Mouse (Mus musculus): ENCODE measurements around the gene Rai1.

Rai1 gene

GRCm38 (mm10) chr11:60104810-60105592 lies at the start of gene Rai1:
Gene Rai1, plus strand, starts transcription at chr11:60105013.
- no peak; the same call in 1 of the 2 replicates for ATAC-seq (ENCODE audit: insufficient number of reproducible peaks, low FRiP score, low TSS enrichment)

DNA sequence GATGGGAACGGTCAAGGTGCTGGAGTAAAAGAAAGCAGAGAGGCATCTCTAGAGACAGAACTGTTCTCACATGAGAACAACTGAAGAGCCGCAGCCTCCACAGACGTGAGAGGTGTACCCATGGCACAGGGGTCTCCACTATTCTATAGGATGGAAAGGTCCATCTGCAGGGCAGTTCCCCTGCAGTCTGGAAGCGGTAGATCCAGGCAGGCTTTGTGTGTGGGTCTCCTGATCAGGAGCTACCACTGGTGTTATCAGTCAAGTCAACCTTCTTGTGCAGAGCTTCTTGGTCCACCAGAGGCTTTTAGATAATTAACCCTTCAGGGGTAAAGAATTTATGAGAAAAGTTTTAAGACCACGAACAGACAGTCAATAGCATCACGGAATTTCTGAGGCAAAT lies 48.3 kb upstream of the Rai1 start:
- no peak for ATAC-seq (ENCODE audit: insufficient number of reproducible peaks, low FRiP score, low TSS enrichment)

- no peak for ATAC-seq (ENCODE audit: insufficient number of reproducible peaks, low FRiP score, low TSS enrichment)
These were observed 46.8 kb upstream of the Rai1 start for GRCm38 (mm10) chr11:60057987-60058386.

GRCm38 (mm10) chr11:60058441-60058840 lies 46.4 kb upstream of the Rai1 start:
- no peak for ATAC-seq (ENCODE audit: insufficient number of reproducible peaks, low FRiP score, low TSS enrichment)

DNA sequence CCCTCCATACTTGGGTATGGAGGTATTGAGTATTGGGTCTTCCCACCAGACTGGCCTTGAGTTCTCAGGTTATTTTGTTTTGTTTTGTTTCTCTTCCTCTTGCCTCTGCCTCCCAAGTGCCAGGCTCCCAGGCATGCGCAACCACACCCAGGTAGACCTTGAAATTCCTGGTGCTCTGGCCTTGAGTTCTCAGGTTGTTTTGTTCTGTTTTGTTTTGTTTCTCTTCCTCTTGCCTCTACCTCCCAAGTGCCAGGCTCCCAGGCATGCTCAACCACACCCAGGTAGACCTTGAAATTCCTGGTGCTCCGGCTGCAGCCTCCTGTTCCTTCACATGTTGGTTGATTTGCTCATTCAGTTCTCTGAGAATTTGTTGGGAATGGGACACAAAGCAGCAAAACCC lies 44.8 kb upstream of the Rai1 start:
- ATAC-seq (ENCODE audit: insufficient number of reproducible peaks, low FRiP score, low TSS enrichment): no peak

DNA sequence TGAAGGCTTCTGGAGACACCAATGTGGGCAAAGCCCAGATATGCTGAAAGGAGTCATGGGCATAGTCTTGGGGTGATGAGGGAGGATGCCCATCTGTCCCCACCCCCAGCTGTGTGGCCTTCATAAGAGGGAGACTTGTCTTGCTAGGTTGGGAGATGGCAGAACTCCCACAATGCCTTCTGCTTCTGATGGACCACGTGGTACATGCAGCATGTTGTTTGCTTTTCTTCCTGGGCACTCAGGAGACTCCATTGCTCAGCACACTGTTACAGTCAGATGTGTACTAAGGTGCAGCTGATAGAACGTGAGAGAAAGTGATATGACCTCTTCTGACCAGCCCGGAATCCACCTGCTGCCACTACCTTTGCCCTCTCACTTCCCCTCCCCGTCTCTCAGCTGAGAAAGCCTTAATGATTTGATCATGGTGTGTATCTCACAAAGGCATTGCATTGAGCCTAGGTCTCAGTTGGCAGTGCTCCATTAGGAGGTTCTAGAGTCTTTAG lies 43.3 kb upstream of the Rai1 start:
- ATAC-seq (ENCODE audit: insufficient number of reproducible peaks, low FRiP score, low TSS enrichment): no peak

DNA sequence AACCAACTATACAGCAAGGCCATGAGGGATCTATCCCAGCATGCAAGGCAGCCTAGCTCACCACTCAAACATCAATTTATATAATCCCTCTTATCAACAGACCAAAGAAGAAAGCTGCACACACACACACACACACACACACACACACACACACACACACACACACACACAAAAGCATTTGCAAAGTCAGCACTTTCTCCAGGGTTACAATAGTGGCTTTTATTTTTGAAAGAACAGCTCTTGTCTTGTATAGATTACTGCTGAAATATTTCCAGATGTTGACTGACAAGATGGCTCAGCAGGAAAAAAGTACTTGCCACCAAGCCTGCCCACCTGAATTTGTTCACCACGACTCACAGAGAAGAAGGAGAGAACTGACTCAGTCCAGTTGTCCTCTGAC lies 39.5 kb upstream of the Rai1 start:
- no peak for ATAC-seq (ENCODE audit: insufficient number of reproducible peaks, low FRiP score, low TSS enrichment)

- no peak for ATAC-seq (ENCODE audit: insufficient number of reproducible peaks, low FRiP score, low TSS enrichment)
These were observed 37.2 kb upstream of the Rai1 start for GRCm38 (mm10) chr11:60067646-60068045.

- ATAC-seq (ENCODE audit: insufficient number of reproducible peaks, low FRiP score, low TSS enrichment): no peak
These were observed 36.2 kb upstream of the Rai1 start for GRCm38 (mm10) chr11:60068631-60069030.

- no peak for ATAC-seq (ENCODE audit: insufficient number of reproducible peaks, low FRiP score, low TSS enrichment)
These were observed 34.2 kb upstream of the Rai1 start for GRCm38 (mm10) chr11:60070599-60070998.

- no peak for ATAC-seq (ENCODE audit: insufficient number of reproducible peaks, low FRiP score, low TSS enrichment)
These were observed 33.6 kb upstream of the Rai1 start for GRCm38 (mm10) chr11:60071221-60071620.

DNA sequence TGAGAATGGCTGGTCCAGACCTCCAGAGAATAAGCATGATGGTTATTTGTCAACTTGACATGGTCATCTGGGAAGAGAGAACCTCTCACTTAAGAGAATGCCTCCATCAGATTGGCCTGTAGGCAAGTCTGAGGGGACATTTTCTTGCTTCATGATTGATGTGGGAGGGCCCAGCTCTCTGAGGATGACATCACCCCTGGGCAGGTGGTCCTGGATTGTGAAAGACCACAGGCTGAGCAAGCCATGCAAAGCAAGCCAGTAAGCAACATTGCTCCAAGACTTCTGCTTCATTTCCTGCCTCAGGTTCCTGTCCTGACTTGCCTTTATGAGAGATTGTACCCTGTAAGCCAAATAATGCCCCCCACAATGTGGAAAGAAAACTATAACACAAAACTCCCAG lies 31.7 kb upstream of the Rai1 start:
- no peak for ATAC-seq (ENCODE audit: insufficient number of reproducible peaks, low FRiP score, low TSS enrichment)

DNA sequence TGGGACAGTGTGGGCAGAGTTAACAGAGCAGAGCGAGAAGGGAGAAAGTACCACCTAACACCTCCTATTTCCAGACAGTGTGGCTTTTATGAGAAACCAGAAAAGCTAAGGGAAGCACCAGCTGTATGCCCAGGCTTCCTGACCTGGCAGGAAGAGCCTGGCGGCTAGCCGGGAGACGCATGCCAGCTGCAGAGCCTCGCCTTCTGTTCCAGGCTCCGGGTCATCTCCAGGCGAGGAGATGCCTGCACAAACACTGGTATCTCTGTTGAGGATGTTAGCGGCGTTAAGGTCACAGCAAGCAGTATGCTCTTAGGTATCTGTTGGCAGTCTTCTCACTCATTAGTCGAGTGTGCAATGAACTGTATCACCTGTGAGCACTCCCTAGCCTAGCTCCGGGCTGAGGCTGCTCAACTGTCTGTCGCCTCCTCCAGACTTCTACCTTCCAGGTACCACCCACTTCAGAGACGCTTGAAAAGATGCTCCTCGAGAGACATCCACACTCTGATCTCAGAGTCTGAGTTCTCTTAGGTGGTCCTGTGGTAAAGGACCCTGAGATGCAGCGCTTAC lies 30.8 kb upstream of the Rai1 start:
- peak; percentile 40; the same call in 1 of the 2 replicates for ATAC-seq (ENCODE audit: insufficient number of reproducible peaks, low FRiP score, low TSS enrichment)

DNA sequence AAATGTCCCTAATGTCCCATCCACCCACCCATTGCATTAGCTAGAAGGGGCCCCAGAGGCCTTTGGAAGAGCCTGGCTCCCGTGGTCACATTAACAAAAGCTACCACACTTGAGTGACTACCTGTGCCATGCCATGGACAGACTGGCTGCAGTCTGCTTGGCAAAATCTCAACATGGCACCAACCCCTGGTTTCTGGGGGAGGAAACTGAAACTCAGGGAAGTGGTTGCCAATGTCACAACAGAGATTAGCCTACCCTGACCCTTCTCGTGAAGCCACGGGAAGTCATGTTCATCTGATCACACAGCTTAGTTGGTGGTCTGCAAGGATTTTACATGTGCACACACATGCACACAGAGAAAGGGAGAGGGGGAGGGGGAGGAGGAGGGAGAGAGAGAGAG lies 28.6 kb upstream of the Rai1 start:
- ATAC-seq (ENCODE audit: insufficient number of reproducible peaks, low FRiP score, low TSS enrichment): no peak

DNA sequence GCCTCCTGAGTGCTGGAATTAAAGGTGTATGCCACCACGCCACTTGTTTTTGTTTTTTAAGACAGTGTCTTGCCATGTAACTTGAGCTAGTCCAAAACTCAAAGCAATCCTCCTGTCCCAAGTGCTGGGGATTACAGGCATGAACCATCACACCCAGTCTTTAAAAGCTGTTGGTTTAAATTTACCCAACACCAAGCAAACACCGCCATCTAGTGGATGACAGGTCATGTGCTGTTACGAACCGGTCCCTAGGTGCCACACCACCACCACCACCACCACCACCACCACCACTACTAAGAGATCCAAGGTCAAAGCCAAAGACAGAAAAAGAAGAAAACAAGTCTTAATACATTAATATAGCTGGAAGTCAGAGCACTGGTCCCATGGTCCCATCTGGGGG lies 28.0 kb upstream of the Rai1 start:
- peak; percentile 45; the same call in 1 of the 2 replicates for ATAC-seq (ENCODE audit: insufficient number of reproducible peaks, low FRiP score, low TSS enrichment)

DNA sequence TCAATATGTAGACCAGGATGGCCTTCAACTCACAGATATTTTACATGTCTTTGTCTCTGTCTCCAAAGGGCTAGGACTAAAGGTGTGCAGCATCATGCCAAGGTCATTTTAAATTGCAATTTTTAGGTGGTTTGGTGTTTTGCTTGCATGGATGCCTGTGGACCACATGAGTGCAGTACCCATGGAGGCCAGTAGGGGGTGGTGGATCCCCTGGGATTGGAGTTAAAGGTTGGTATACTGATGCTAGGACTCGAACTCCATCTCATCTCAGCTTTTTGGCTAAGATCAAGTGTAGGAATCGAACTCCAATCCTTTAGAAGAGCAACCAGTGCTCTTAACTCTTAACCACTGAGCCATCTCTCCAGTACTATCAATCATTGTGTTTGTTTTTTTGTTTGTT lies 20.2 kb upstream of the Rai1 start:
- ATAC-seq (ENCODE audit: insufficient number of reproducible peaks, low FRiP score, low TSS enrichment): no peak

DNA sequence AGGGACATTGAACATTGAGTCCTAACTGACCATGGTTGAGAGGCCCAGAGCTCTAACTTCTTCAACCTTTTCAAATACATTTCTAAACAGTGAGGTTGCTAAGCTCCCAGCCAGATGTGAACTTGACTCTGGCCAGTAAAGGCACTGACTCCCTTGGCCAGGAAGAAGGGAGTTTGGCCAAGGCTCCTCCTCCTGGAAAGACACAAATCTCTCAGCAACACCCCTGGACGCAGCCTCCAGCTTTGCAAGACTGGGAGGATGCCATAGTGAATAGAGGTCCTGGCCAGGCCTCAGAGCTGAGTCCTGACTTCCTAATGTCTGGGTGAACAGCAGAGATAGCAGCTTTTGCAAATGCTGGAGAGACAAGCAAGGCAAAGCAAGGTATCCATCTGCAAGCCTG lies 18.1 kb upstream of the Rai1 start:
- no peak for ATAC-seq (ENCODE audit: insufficient number of reproducible peaks, low FRiP score, low TSS enrichment)

DNA sequence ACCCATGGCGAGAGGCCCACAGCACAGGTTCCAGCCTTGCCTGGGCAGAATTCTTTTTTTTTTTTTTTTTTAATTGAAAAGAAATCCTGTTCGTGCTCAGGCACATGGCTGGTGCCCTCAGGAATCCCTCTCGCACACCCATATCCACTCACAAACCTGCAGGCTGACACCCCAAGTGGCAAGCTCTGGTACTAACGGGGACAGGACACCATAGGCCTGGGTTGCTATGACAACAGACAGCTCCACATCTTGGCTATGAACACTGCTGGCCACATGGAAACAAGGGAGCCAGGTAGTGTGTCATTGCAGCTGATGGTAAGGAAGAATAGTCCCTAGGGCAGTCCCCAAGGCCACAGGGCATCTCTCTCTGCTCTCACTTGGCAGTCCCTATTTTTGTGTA lies 15.9 kb upstream of the Rai1 start:
- ATAC-seq (ENCODE audit: insufficient number of reproducible peaks, low FRiP score, low TSS enrichment): 0 out of 2 replicates have a peak, but pooled peaks have one; percentile 68

DNA sequence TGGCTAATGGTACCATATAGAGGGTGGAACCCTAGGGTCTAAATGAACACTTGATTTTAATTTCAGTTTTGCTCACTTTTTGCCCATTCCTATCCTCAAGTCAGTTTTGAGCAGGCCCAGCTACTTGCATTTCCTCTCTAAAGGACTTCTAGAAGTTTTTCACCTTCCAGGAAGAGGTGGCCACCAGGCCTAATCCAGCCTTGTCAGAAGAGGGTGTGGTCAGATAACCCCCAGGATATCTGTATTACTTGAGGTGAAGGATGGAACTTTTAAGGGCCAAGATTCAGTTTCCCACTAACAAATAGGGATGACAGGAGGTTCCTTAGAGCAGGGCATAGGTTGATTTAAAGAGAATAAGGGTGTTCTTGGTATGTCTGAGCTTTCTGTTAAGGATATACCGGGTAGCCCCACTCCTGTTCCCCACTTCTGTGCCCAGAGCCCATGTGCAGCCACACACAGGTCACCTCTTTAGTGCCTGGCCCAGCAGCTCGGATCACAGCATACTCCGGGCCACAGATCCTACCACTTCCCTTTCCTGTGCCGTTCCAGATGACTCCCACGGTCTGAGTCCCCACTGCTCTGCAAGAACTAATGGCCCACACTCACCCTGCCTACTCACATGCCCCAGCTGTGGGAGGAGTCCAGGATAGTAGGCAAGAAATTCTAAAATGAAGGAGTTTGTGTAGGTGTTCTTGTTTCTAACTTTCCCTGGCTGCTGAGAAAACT lies 14.0 kb upstream of the Rai1 start:
- ATAC-seq (ENCODE audit: insufficient number of reproducible peaks, low FRiP score, low TSS enrichment): no peak

DNA sequence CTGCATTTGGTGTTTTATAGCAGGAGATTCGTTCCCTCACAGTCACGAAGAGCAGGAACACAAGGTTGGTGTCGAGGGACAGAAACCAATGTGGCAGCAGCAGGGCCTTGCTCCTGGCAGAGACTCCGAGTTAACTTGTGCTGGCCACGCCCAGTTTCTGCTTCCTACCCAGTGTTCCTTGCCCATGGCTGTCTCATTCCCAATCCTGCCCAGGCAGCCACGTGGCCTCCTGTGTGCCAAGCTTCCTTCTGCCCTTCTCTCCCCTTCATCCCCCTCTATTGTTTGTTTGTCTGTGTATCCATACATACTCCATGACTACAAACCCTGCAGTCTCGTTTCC lies 13.4 kb upstream of the Rai1 start:
- no peak for ATAC-seq (ENCODE audit: insufficient number of reproducible peaks, low FRiP score, low TSS enrichment)

DNA sequence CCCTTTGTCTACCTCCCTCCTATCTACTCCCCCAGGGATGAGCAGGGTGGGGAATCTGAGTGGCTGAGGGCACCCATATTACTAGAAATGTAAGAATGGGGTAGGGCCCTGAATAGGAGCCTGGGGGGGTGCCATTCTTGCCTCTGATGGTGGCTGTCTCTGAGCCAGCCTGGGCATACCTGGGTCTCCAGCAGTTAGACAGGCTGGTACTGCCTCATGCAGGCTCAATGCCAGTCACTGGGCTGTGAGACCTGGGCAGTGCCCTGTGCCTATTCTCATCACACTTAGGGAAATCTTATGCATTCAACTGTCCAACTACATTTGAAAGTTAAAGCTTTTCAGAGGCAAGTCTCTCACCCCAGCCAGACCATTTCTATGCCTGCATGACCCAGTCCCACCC lies 11.6 kb upstream of the Rai1 start:
- ATAC-seq (ENCODE audit: insufficient number of reproducible peaks, low FRiP score, low TSS enrichment): no peak

Data from cerebellum, adult (tissue).